Mouse (Mus musculus) lung, embryonic 14.5 days (tissue): Measurements from ENCODE around the gene E2f3. TPM values are rescaled to one million over a fixed set of nuclear protein-coding genes. Genes with fewer than 3 reads are reported as not detected.

Experiments used
- ATAC-seq: fragments of 200-750 bp; cut with Nextera tagmentation; 2 replicates; pipeline ENCODE4 v1.8.0; 2017; ENCODE audit warnings: mild to moderate bottlenecking, moderate TSS enrichment, moderate library complexity; ENCODE audit not compliant: insufficient read depth
- DNase-seq: peaks from one replicate; pipeline ENCODE4 v3.0.0-alpha.2; 2015
- H3K27ac ChIP-seq: fragments of 300-500 bp; sonication (generic); 2 replicates; pipeline ENCODE4 v1.5.1; 2014; ENCODE audit warnings: low read depth, mild to moderate bottlenecking, moderate library complexity
- H3K27me3 ChIP-seq: fragments of 300-500 bp; sonication (generic); 2 replicates; pipeline ENCODE4 v1.6.1; 2014; ENCODE audit warnings: low read length, control low read depth; ENCODE audit not compliant: insufficient read depth
- H3K36me3 ChIP-seq: fragments of 300-500 bp; sonication (generic); 2 replicates; pipeline ENCODE4 v1.6.1; 2014; ENCODE audit warnings: control low read depth; ENCODE audit not compliant: insufficient read depth
- H3K4me1 ChIP-seq: fragments of 300-500 bp; sonication (generic); 2 replicates; pipeline ENCODE4 v1.6.1; 2014; ENCODE audit warnings: antibody characterized with exemption, control low read depth; ENCODE audit not compliant: insufficient read depth
- H3K4me2 ChIP-seq: fragments of 300-500 bp; sonication (generic); 2 replicates; pipeline ENCODE4 v1.6.1; 2014; ENCODE audit warnings: mild to moderate bottlenecking
- H3K4me3 ChIP-seq: fragments of 300-500 bp; sonication (generic); 2 replicates; pipeline ENCODE4 v1.5.1; 2014; ENCODE audit warnings: low read depth, low read length
- H3K9ac ChIP-seq: fragments of 300-500 bp; sonication (generic); 2 replicates; pipeline ENCODE4 v1.6.1; 2014
- H3K9me3 ChIP-seq: fragments of 300-500 bp; sonication (generic); 2 replicates; pipeline ENCODE4 v1.6.1; 2016; ENCODE audit warnings: low read depth, low read length, control low read depth
- CTCF ChIP-seq: IDR thresholded peaks from 2 replicates; pipeline ENCODE4 v1.5.1; 2016; ENCODE audit warnings: antibody characterized with exemption, low read depth
- WGBS: fragments of 180-500 bp; shearing (Covaris S2); extraction: QIAGEN DNeasy Blood & Tissue Kit; methylation state at CpG from one replicate; pipeline ENCODE4 v1.1.7; 2014; 5-methylcytosine and 5-hydroxymethylcytosine counted together
- polyA plus RNA-seq: library from polyadenylated mRNA; unstranded; fragments of >200 nt; fragmentation: Nextera tagmentation; extraction: Ambion mirVana; gene quantifications from 2 replicates; pipeline ENCODE4 v1.2.1, GENCODE M21; 2014

E2f3 gene
- polyA plus RNA-seq, 1 experiment from 2014 or later, result 18.3 TPM

DNA sequence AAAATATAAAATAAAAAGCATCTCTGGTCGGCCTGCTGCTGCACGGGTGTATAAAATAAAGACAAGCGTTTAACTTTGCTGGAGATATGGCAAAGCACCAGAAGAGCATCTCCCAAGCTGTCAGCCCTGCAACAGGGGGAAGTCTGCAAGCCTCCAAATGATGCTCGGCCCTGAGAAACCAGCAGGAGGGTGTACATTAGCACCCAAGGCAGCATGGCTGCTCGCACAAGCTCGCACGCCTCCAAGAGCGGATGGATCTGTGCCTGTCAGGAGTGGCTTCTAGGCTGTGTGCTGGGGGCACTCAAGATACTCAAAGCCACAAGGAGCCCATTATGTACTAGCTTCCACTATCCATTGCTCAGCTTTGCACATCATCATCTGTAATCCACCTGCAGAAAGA is 39.8 kb downstream of the E2f3 start:
- no peak for ATAC-seq
- 80% methylated on average over 8 of the region's 8 CpGs for WGBS
- H3K36me3 ChIP-seq, result peaks cover 33% of the 10 kb centered on the region; the same call in 1 of the 2 replicates
- H3K4me3 ChIP-seq, result no peak overlapping the region
- no peak for DNase-seq
- TF ChIP-seq CTCF, result no peak
- no peaks in the 10 kb centered on the region for H3K4me1 ChIP-seq
- H3K4me2 ChIP-seq, result no peak overlapping the region
- no peak overlapping the region for H3K27ac ChIP-seq
- no peaks in the 10 kb centered on the region; the same call in 1 of the 2 replicates for H3K9me3 ChIP-seq
- H3K27me3 ChIP-seq, result no peaks in the 10 kb centered on the region
- no peak overlapping the region for H3K9ac ChIP-seq

- no peak for DNase-seq
- Histone ChIP-seq H3K4me1 (no peaks in the 10 kb centered on the region), H3K9me3 (no peaks in the 10 kb centered on the region), H3K4me2 (no peak overlapping the region), H3K4me3 (no peak overlapping the region), H3K27ac (no peak overlapping the region), H3K36me3 (peaks cover 24% of the 10 kb centered on the region; the same call in 1 of the 2 replicates), H3K9ac (no peak overlapping the region), H3K27me3 (no peaks in the 10 kb centered on the region)
- WGBS, result 55% methylated on average over 9 of the region's 9 CpGs
- no peak for ATAC-seq
- TF ChIP-seq CTCF, result no peak
Measured at GRCm38 (mm10) chr13:29944915-29945570, 40.8 kb downstream of the E2f3 start.

- H3K9me3 ChIP-seq, result no peaks in the 10 kb centered on the region
- H3K27ac ChIP-seq, result no peak overlapping the region
- no peak for TF ChIP-seq CTCF
- no peak overlapping the region for H3K4me3 ChIP-seq
- ATAC-seq (no peak), DNase-seq (no peak)
- peaks cover 24% of the 10 kb centered on the region; the same call in 1 of the 2 replicates for H3K36me3 ChIP-seq
- WGBS, result 70% methylated on average over 8 of the region's 8 CpGs
- no peak overlapping the region for H3K4me2 ChIP-seq
- no peaks in the 10 kb centered on the region for H3K27me3 ChIP-seq
- no peaks in the 10 kb centered on the region for H3K4me1 ChIP-seq
- no peak overlapping the region for H3K9ac ChIP-seq
Measured at GRCm38 (mm10) chr13:29944493-29944892, 41.4 kb downstream of the E2f3 start.

- DNase-seq, result no peak
- Histone ChIP-seq H3K9ac (no peak overlapping the region), H3K4me2 (no peak overlapping the region), H3K4me3 (no peak overlapping the region), H3K9me3 (no peaks in the 10 kb centered on the region), H3K4me1 (no peaks in the 10 kb centered on the region), H3K27me3 (no peaks in the 10 kb centered on the region), H3K27ac (no peak overlapping the region), H3K36me3 (peaks cover 24% of the 10 kb centered on the region; the same call in 1 of the 2 replicates)
- ATAC-seq, result no peak
- 78% methylated on average over 3 of the region's 3 CpGs for WGBS
- TF ChIP-seq CTCF, result no peak
Measured at GRCm38 (mm10) chr13:29943541-29944039, 42.3 kb downstream of the E2f3 start.

GRCm38 (mm10) chr13:29940071-29940470 is 45.8 kb downstream of the E2f3 start:
- WGBS, result 79% methylated on average over 7 of the region's 7 CpGs
- no peak for DNase-seq
- no peak for TF ChIP-seq CTCF

DNA sequence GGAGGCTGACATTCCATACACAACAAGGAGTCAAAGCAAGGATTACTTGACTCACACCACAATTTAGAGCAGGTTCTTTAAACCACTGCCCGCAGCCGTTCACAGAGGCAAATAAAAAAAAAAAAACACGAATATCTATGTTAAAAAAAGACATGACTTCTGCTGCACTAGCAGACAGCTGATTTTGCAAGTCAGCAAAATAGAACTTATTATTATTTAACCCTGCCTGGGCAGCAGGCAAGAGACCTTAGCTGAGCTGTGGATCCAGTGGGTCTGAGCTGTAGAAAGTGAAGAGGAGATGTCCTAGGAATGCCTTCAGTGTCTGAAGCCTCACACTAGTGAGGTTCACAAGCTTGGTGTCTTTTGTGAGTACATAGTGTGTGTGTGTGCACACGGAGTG is 46.5 kb downstream of the E2f3 start:
- WGBS, result 69% methylated on average over 4 of the region's 4 CpGs
- Histone ChIP-seq H3K9me3 (no peaks in the 10 kb centered on the region), H3K4me2 (no peak overlapping the region), H3K27ac (no peak overlapping the region), H3K4me1 (no peaks in the 10 kb centered on the region), H3K9ac (no peak overlapping the region), H3K4me3 (no peak overlapping the region), H3K36me3 (peaks cover 35% of the 10 kb centered on the region; the same call in 1 of the 2 replicates), H3K27me3 (no peaks in the 10 kb centered on the region)
- TF ChIP-seq CTCF, result no peak
- no peak for DNase-seq
- ATAC-seq, result no peak

More at GRCm38 (mm10) chr13:29940071-29940470, 45.8 kb downstream of the E2f3 start:
- Histone ChIP-seq H3K4me2 (no peak overlapping the region), H3K36me3 (peaks cover 35% of the 10 kb centered on the region; the same call in 1 of the 2 replicates), H3K4me1 (no peaks in the 10 kb centered on the region), H3K9ac (no peak overlapping the region), H3K27me3 (no peaks in the 10 kb centered on the region), H3K9me3 (no peaks in the 10 kb centered on the region), H3K4me3 (no peak overlapping the region), H3K27ac (no peak overlapping the region)
- ATAC-seq, result no peak

GRCm38 (mm10) chr13:29938776-29939175 is 47.1 kb downstream of the E2f3 start:
- no peaks in the 10 kb centered on the region for H3K9me3 ChIP-seq
- H3K36me3 ChIP-seq, result peaks cover 30% of the 10 kb centered on the region; the same call in 1 of the 2 replicates
- no peak for TF ChIP-seq CTCF
- WGBS, result 75% methylated on average over 6 of the region's 6 CpGs
- H3K4me2 ChIP-seq, result no peak overlapping the region
- H3K4me3 ChIP-seq, result no peak overlapping the region
- H3K9ac ChIP-seq, result no peak overlapping the region
- DNase-seq (no peak), ATAC-seq (no peak)
- no peaks in the 10 kb centered on the region for H3K27me3 ChIP-seq
- no peak overlapping the region for H3K27ac ChIP-seq
- no peaks in the 10 kb centered on the region for H3K4me1 ChIP-seq
